Mouse (Mus musculus): ENCODE results near the gene Rgs1. TPM values are rescaled to one million over a fixed set of nuclear protein-coding genes. Genes with fewer than 3 reads are reported as not detected.

The Rgs1 gene
- total RNA-seq, 2 experiments from 2014 or later = 4.0 to 73.3 TPM

DNA sequence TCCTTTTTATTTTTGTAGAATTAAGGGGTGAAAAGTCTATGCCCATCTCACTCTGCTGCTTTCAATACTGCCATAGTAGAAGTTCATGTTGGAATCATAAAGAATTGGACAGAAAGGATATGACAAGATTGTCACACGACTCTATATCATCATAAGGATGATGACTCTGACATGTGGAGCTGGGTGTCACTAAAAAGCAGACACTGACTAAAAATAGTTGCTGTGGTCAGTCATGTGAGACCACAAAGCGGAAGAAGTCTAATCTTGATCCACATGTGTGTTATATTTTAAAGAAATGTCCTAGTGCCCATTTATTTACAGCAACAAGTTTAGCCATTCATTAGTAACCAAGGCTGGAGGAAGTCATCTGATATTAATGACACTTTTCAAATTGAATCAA is 48.5 kb downstream of the Rgs1 start:
- ATAC-seq (replicated peaks; ENCODE audit: poor library complexity, severe bottlenecking) = peak; percentile 93

GRCm38 (mm10) chr1:144199538-144199937 is 49.5 kb downstream of the Rgs1 start:
- no peak for ATAC-seq (replicated peaks; ENCODE audit: poor library complexity, severe bottlenecking)

GRCm38 (mm10) chr1:144197684-144198083 is 51.4 kb downstream of the Rgs1 start:
- peak; percentile 62 for ATAC-seq (replicated peaks; ENCODE audit: poor library complexity, severe bottlenecking)

Other genes with a start within 250 kb of the Rgs1 start
- gene Rgs2, start 245.1 kb downstream of the Rgs1 start, total RNA-seq (2014; fragmentation: Nextera tagmentation) = 55.0 and 90.4 TPM in 2 replicates
- 98.1 and 98.8 TPM in 2 replicates for gene Rgs2, start 245.1 kb downstream of the Rgs1 start, total RNA-seq (2017)
- gene Rgs13, start 71.9 kb downstream of the Rgs1 start, total RNA-seq (2014; fragmentation: Nextera tagmentation) = not detected in 2 replicates
- gene Rgs13, start 71.9 kb downstream of the Rgs1 start, total RNA-seq (2017) = not detected in 2 replicates

Data from granulocyte monocyte progenitor cell, adult 5-6 weeks (primary cell).